Mouse (Mus musculus) lung, embryonic 15.5 days (tissue): ENCODE results near the gene Iqch. TPM values are rescaled to one million over a fixed set of nuclear protein-coding genes. Genes with fewer than 3 reads are reported as not detected.

Experiments
- ATAC-seq: fragments of 200-750 bp; cut with Nextera tagmentation; 2 replicates; pipeline ENCODE4 v1.8.0; 2017; ENCODE audit warnings: moderate number of reproducible peaks, borderline replicate concordance; ENCODE audit not compliant: low FRiP score, low TSS enrichment; ENCODE audit errors: extremely low read depth
- H3K27ac ChIP-seq: fragments of 300-500 bp; sonication (generic); 2 replicates; pipeline ENCODE4 v1.5.1; 2015; ENCODE audit warnings: moderate library complexity, mild to moderate bottlenecking, inconsistent platforms
- H3K27me3 ChIP-seq: fragments of 300-500 bp; sonication (generic); 2 replicates; pipeline ENCODE4 v1.6.1; 2015; ENCODE audit warnings: inconsistent platforms
- H3K36me3 ChIP-seq: fragments of 300-500 bp; sonication (generic); 2 replicates; pipeline ENCODE4 v1.6.1; 2015; ENCODE audit warnings: inconsistent platforms
- H3K4me1 ChIP-seq: fragments of 300-500 bp; sonication (generic); 2 replicates; pipeline ENCODE4 v1.6.1; 2015; ENCODE audit warnings: inconsistent platforms
- H3K4me2 ChIP-seq: fragments of 300-500 bp; sonication (generic); 2 replicates; pipeline ENCODE4 v1.6.1; 2015; ENCODE audit warnings: inconsistent platforms, mild to moderate bottlenecking, moderate library complexity
- H3K4me3 ChIP-seq: fragments of 300-500 bp; sonication (generic); 2 replicates; pipeline ENCODE4 v1.5.1; 2015; ENCODE audit warnings: mild to moderate bottlenecking, inconsistent platforms
- H3K9ac ChIP-seq: fragments of 300-500 bp; sonication (generic); 2 replicates; pipeline ENCODE4 v1.6.1; 2015; ENCODE audit warnings: inconsistent platforms
- H3K9me3 ChIP-seq: fragments of 300-500 bp; sonication (generic); 2 replicates; pipeline ENCODE4 v1.6.1; 2016; ENCODE audit warnings: inconsistent platforms
- WGBS: fragments of 180-500 bp; shearing (Covaris S2); methylation state at CpG from one replicate; pipeline ENCODE4 v1.1.7; 2015; 5-methylcytosine and 5-hydroxymethylcytosine counted together
- polyA plus RNA-seq: library from polyadenylated mRNA; unstranded; fragments of >200 nt; fragmentation: Nextera tagmentation; extraction: Ambion mirVana; gene quantifications from 2 replicates; pipeline ENCODE4 v1.2.1, GENCODE M21; 2015

The Iqch gene
- polyA plus RNA-seq, 1 experiment from 2014 or later, result 0.20 TPM

DNA sequence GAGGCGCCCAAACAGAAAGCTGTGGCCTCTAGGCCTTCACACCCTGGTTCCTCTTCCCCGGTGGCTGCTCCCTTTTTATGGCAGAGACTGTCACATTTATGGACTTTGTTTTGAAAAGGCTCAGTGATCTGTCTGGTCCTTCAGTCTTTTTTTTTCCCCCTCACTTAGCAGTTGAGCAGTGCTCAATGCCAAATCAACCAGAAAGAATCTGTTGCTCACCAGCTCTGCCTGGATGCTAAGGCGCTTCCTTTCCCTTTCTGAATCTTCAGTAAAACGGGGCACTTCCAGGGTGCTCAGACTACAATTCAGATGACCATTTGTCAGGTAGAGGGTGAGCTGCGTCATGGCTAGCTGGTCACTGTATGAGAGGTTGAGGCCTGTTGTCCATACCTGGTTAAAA, 148.0 kb downstream of the Iqch start:
- H3K9ac ChIP-seq, result no peak overlapping the region
- no peaks in the 10 kb centered on the region for H3K4me1 ChIP-seq
- peaks cover 11% of the 10 kb centered on the region for H3K27me3 ChIP-seq
- H3K36me3 ChIP-seq, result no peaks in the 10 kb centered on the region
- 81% methylated on average over 5 of the region's 5 CpGs for WGBS
- no peak for ATAC-seq
- H3K27ac ChIP-seq, result no peak overlapping the region
- H3K4me3 ChIP-seq, result no peak overlapping the region
- H3K9me3 ChIP-seq, result no peaks in the 10 kb centered on the region
- H3K4me2 ChIP-seq, result no peak overlapping the region

DNA sequence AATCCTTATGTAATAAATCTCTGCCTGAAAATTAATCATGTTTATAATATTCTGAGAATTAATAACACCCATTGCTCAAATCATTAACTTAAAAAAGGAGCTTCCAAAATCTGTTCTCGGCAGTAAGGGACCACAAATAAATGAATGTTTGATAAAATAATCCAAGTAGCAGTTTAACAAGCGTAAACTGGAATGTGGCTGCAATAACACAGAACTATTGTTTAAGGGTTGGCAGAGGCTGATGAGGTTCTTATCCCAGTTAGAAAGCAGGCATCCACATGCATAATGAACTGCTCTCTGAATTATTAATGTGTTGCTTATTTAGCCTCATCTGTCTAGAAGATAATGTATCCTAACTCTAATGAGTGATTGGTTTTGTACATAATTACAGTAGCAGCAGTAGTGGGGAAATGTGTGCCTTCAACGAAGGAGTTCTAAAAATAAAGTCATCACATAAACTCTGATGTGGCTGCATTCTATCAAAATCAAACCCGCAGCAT, 151.7 kb downstream of the Iqch start:
- Histone ChIP-seq H3K36me3 (no peaks in the 10 kb centered on the region), H3K4me3 (no peak overlapping the region), H3K9me3 (no peaks in the 10 kb centered on the region), H3K4me2 (no peak overlapping the region), H3K27ac (no peak overlapping the region), H3K4me1 (no peaks in the 10 kb centered on the region), H3K9ac (no peak overlapping the region), H3K27me3 (peaks cover 8% of the 10 kb centered on the region)
- ATAC-seq, result no peak
- WGBS, result 53% methylated on average over 4 of the region's 4 CpGs

DNA sequence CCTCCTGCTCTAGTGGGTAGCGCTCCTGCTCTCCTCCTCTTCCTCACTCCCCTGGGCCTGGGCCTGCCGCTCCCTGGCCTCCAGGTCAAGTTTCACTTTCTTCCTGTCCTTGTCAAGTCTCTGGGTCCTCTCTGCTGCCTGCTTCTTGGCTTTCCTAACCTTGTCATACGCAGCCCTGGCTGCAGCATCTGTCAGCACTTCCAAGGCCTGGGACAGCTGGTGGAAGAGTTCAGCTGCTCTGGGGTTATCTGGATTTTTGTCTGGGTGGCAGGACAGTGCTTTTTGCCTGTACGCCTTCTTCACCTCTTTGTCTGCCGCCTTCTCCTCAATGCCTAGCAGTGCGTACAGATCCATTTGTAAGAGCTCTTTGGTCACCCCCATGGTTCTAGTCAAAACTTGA, 158.6 kb downstream of the Iqch start:
- no peak overlapping the region for H3K4me3 ChIP-seq
- 50% methylated on average over 6 of the region's 6 CpGs for WGBS

DNA sequence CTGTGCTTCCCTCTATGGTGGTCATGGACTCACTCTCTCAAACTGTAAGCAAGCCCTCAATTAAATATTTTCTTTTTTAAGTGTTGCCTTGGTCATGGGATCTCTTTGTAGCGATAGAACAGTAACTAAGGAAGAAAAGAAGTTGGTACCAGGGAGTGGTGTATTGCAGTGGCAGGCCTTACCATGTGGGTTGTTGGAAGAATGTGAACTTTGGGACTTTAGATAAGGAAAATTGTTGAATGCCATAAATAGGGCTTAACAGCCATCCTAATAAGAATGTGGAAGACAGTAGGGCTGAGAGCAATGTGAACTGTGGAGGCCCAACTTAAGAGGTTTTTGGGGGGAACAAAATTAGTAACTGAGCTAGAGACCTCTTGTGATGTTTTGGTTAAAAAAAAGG, 171.6 kb downstream of the Iqch start:
- Histone ChIP-seq H3K4me2 (no peak overlapping the region), H3K9ac (no peak overlapping the region), H3K27ac (no peak overlapping the region), H3K4me1 (no peaks in the 10 kb centered on the region), H3K4me3 (no peak overlapping the region), H3K27me3 (no peaks in the 10 kb centered on the region), H3K36me3 (no peaks in the 10 kb centered on the region), H3K9me3 (no peaks in the 10 kb centered on the region)
- WGBS, result 58% methylated on average over 1 of the region's 1 CpGs
- no peak for ATAC-seq

More for the DNA sequence above, 158.6 kb downstream of the Iqch start:
- Histone ChIP-seq H3K36me3 (no peaks in the 10 kb centered on the region), H3K4me2 (no peak overlapping the region), H3K9me3 (no peaks in the 10 kb centered on the region), H3K27ac (no peak overlapping the region), H3K27me3 (no peaks in the 10 kb centered on the region; the same call in 1 of the 2 replicates), H3K9ac (no peak overlapping the region), H3K4me1 (no peaks in the 10 kb centered on the region)
- no peak for ATAC-seq

DNA sequence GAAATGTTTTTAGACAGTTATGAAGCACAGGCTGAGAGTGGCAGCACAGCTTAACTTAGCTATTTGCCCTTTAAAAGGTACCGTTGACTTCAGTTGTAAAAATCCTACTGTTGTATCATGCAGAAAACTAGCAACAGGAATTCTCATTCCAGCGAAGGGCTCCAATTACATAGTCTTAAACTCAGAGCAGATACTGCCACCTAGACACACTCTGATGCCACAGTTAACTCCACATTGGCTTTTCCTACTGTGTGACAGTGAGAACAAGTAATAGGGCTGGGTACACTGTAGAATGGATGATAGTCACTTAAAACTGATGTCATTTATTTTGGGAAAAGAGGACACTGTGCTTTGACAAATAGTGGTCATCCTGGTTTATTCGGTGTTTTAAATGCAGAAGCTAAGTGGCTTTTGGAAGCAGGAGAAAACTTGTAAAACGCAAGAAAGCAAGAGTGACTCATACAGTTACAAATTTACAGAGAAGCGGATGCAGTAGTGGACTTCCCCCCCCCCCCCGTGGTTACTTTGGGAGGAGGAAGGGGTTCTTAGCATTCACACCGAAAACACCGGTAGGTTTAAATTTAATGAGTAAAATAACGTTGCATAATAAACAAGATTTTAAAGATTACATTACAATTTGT, 181.1 kb downstream of the Iqch start:
- Histone ChIP-seq H3K4me2 (no peak overlapping the region), H3K9me3 (no peaks in the 10 kb centered on the region), H3K4me1 (no peaks in the 10 kb centered on the region), H3K36me3 (no peaks in the 10 kb centered on the region), H3K4me3 (no peak overlapping the region), H3K27ac (no peak overlapping the region), H3K27me3 (no peaks in the 10 kb centered on the region), H3K9ac (no peak overlapping the region)
- 52% methylated on average over 9 of the region's 9 CpGs for WGBS
- ATAC-seq, result no peak

DNA sequence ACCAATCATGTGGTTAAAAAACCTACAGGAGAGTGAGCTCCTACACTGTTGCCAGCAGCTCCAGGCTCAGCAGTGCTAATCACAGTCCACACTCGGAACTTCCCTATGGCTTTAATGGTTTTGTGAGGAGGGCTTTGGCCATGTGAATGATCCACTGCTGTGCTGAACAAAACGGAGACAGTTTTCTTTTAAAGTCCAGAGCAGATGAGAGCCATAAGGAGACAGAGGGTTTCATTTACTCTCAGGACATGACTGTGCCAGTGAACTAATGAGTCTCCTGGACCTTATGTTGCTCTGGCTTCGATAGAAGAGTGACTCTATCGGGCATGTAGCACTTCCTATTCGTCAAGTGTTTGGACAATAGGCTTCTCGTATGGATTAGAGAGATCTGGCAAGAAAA, 181.9 kb downstream of the Iqch start:
- H3K27me3 ChIP-seq, result no peaks in the 10 kb centered on the region
- H3K4me3 ChIP-seq, result no peak overlapping the region
- WGBS, result 46% methylated on average over 6 of the region's 6 CpGs
- no peak overlapping the region for H3K4me2 ChIP-seq
- H3K27ac ChIP-seq, result no peak overlapping the region
- no peaks in the 10 kb centered on the region for H3K36me3 ChIP-seq
- no peak for ATAC-seq
- H3K9ac ChIP-seq, result no peak overlapping the region
- no peaks in the 10 kb centered on the region for H3K9me3 ChIP-seq
- no peaks in the 10 kb centered on the region for H3K4me1 ChIP-seq

DNA sequence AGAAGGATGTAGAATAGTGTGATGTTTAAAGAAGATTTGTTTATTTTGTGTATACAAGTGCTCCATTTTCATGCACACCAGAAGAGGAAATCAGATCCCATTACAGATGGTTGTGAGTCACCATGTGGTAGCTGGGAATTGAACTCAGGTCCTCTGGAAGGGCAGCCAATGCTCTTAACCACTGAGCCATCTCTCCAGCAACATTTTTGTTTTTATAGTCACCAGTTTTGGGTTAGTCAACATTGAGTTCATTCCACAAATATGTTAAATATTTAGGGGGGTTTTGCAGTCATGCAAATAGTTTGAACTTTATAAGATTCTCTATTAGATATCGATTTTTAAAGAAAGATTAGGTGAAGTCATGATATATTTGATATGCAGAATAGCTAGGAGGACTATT, 202.1 kb downstream of the Iqch start:
- no peaks in the 10 kb centered on the region for H3K9me3 ChIP-seq
- WGBS, result 79% methylated on average over 1 of the region's 1 CpGs
- no peak overlapping the region for H3K27ac ChIP-seq
- H3K36me3 ChIP-seq, result no peaks in the 10 kb centered on the region
- H3K9ac ChIP-seq, result no peak overlapping the region
- no peak overlapping the region for H3K4me3 ChIP-seq
- no peak for ATAC-seq
- no peaks in the 10 kb centered on the region for H3K27me3 ChIP-seq
- H3K4me1 ChIP-seq, result peaks cover 11% of the 10 kb centered on the region
- no peak overlapping the region for H3K4me2 ChIP-seq

DNA sequence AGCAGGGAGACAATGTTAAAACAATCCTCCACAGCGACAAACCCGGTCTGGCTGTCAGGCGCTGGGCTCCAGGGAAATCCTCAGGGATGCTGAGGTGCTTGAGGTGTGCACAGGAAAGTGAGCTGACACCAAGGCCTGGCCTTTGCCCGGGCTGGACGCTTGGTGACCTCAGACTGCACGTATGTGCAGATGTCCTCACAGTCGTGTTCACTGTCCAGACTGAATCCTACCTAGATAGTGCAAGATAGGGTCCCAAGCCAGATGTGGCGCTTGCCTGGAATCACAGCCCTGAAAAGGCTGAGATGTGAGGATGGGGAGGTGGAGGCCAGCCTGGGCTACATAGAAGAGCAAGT, 202.9 kb downstream of the Iqch start:
- Histone ChIP-seq H3K27me3 (no peaks in the 10 kb centered on the region), H3K9ac (peak overlapping the region; percentile 83), H3K36me3 (no peaks in the 10 kb centered on the region), H3K4me1 (peaks cover 11% of the 10 kb centered on the region), H3K4me3 (peak overlapping the region; percentile 66), H3K4me2 (peak overlapping the region; percentile 75), H3K27ac (peak overlapping the region; percentile 65), H3K9me3 (no peaks in the 10 kb centered on the region)
- ATAC-seq, result no peak; the same call in 1 of the 2 replicates
- 2% methylated on average over 8 of the region's 8 CpGs for WGBS

DNA sequence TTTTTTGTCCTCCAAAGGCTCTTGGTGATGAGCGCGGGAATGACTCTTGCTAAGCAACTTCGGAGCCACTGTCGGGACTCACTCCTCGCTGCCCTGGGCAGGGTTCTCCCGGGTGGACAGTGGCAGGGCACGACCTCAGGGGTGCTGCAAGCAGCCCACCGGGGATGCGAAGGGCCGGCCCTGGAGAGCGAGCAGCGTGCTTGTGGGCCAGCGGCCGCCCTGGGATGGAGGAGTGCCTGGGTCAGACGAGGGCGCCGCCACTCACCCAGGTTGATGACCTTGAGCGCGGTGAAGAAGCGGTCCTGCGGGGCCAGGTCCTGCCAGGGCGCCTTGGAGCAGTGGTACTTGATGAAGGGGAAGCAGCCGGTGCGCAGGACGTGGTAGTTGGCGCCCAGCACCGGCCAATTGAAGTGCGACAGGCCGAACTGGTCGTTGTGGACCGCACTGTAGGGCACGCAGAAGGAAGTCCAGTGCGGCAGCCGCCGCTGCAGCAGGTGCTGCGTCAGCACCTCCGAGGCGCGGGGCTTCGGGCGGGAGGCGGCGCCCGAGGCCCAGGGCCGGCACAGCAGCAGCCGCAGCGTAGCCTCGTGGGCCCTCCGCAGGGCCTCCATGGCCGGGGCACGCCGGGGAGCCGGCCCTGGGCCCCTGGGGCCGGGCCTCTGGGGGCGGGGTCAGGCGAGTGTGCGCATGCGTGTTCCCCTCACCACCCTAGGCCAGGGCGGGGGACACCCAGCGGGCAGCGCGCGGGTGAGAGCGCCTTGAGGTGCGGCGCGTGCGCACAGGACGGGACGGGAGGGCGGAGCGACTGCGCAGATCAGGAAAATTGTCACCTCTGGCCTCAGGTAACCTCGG, 203.5 kb downstream of the Iqch start, which contains the start of gene 2300009A05Rik:
TSS of gene 2300009A05Rik (minus strand) at position 636 of the 852 bp plus-strand sequence.
- Histone ChIP-seq H3K4me2 (peak within 1 kb of the TSS; percentile 75), H3K4me3 (peak within 1 kb of the TSS; percentile 66), H3K27ac (peak within 1 kb of the TSS; percentile 92), H3K4me1 (peaks cover 11% of the 10 kb centered on the region), H3K27me3 (no peaks in the 10 kb centered on the region), H3K9ac (peak within 1 kb of the TSS; percentile 83), H3K9me3 (no peaks in the 10 kb centered on the region), H3K36me3 (no peaks in the 10 kb centered on the region)
- ATAC-seq, result peak; percentile 99
- under 1% methylated on average over 74 of the region's 74 CpGs for WGBS

DNA sequence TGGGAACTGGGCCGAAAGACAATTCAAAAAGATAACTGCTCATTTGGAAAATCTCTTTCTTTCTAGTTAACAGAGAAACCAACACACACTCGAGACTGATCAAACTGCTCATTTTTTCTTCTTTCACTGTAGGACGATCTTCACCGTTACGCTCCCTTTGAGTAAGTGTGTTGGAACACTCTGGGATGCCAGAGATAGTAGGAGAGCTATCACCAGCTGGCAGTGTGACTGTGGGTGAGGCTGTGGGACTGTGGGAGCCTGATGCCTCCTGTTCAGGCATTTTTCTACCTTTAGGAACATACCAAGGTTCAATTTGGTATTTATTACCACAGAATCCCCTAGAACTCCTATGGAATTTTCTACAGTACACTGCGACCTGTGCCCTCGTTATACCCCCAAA, 206.7 kb downstream of the Iqch start:
- WGBS, result 77% methylated on average over 7 of the region's 7 CpGs

DNA sequence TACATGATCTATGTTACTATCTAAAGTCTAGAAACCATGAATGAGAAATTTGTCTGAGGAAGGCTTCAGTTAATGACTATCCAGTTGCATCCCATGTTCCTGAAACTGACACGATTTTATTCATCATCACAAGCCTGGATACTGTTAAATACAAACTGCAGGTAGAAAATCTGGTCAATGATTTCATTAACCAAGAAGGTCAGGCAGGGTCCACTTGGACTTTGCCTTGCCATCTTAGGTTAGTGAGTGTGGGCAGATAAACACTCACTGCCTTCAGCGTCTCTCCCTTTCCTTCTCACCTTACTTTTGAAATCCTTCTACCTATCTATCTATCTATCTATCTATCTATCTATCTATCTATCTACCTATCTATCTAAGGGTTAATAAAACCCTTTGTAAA, 211.0 kb downstream of the Iqch start:
- no peak overlapping the region for H3K4me3 ChIP-seq
- H3K9me3 ChIP-seq, result no peaks in the 10 kb centered on the region
- H3K27me3 ChIP-seq, result no peaks in the 10 kb centered on the region
- no peaks in the 10 kb centered on the region for H3K36me3 ChIP-seq
- no peaks in the 10 kb centered on the region for H3K4me1 ChIP-seq
- H3K9ac ChIP-seq, result no peak overlapping the region
- 69% methylated on average over 2 of the region's 2 CpGs for WGBS
- no peak overlapping the region for H3K4me2 ChIP-seq
- ATAC-seq, result no peak
- H3K27ac ChIP-seq, result no peak overlapping the region

More for the DNA sequence above, 206.7 kb downstream of the Iqch start:
- H3K4me2 ChIP-seq, result no peak overlapping the region
- ATAC-seq, result no peak
- no peak overlapping the region for H3K27ac ChIP-seq
- H3K27me3 ChIP-seq, result no peaks in the 10 kb centered on the region
- H3K9me3 ChIP-seq, result no peaks in the 10 kb centered on the region
- H3K36me3 ChIP-seq, result no peaks in the 10 kb centered on the region
- H3K9ac ChIP-seq, result no peak overlapping the region
- peaks cover 11% of the 10 kb centered on the region for H3K4me1 ChIP-seq
- no peak overlapping the region for H3K4me3 ChIP-seq

DNA sequence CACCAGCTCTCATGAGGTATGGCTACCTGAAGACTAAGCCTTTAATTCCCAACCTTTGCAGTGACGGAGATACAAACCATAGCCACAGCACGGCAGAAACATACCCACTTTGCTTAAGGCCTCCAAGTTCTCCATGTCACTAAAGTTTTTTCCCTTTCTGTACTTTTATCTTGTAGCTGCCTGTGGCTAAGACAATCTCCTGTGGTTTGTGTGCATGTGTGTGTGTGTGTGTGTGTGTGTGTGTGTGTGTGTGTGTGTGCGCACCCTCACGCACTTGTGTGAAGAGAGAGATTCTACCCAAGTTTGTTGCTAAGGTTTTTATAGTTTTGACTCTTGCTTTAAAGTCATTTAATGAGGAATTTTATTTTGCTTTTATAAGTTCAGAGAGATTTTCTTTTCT, 219.5 kb downstream of the Iqch start:
- H3K27ac ChIP-seq, result no peak overlapping the region
- no peaks in the 10 kb centered on the region for H3K9me3 ChIP-seq
- 92% methylated on average over 4 of the region's 4 CpGs for WGBS
- peaks cover 5% of the 10 kb centered on the region; the same call in 1 of the 2 replicates for H3K4me1 ChIP-seq
- no peaks in the 10 kb centered on the region for H3K27me3 ChIP-seq
- H3K9ac ChIP-seq, result no peak overlapping the region
- no peak overlapping the region for H3K4me2 ChIP-seq
- ATAC-seq, result no peak
- no peak overlapping the region for H3K4me3 ChIP-seq
- no peaks in the 10 kb centered on the region for H3K36me3 ChIP-seq
